ENCODE assay signal across 11 mouse cellular contexts in the genomic region with DNA sequence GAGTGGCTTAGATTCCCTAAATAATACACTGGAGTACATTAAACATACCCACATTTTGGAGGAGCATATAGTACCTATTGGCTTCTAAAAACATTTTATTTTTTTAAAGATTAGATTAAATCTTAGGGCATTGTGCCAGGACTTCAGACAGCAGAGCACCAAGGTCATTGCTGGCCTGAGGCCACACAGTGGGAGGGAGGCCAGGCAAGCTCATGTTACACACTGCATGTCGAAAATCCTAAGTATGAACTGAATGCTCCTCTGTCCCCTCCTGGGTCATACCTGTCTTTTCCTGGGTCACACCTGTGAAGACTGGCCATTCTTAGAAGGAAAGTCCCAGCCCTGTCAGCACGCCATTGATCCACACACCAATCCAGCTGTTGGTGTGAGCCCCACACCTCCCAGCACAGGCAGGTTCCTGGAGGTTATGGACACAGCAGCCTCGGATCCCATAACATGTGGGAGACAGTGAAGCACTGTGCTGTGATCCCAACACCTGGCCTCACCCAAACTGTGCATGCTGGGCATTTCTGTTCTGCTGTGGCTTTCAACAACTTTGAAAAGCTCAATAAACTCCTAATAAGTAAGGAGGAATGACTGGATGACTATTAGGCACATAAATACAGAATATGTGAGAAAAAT.
A peak's percentile ranks its signal among the peaks of the same experiment; 100 is the strongest.
DNase-seq lines count a peak whose midpoint lies in the region; ATAC-seq and TF ChIP-seq lines count a peak whose summit lies in the region.
"Had no signal": no experiment of that assay in that cellular context is flagged by ENCODE, and none has a peak within 500 bp of the region (broad histone marks: within the 10 kb centered on the region; RNA-seq: fewer than 3 reads in every experiment).

No protein-coding gene starts in this region.

- no peak for TF ChIP-seq CTCF in lung, embryonic 14.5 days (IDR thresholded peaks at IDR 0.05; ENCODE audit: low read depth)
- no peak for TF ChIP-seq CTCF in lung, postnatal 0 days (IDR thresholded peaks at IDR 0.05)

- H3K4me1 ChIP-seq in lung, embryonic 14.5 days (ENCODE audit: insufficient read depth): peaks cover 11% of the 10 kb centered on the region
- H3K4me1 ChIP-seq in lung, postnatal 0 days (ENCODE audit: insufficient read depth, low read depth, low read length): peaks cover 4% of the 10 kb centered on the region
- no peaks in the 10 kb centered on the region; the same call in 1 of the 2 replicates for H3K4me1 ChIP-seq in embryonic facial prominence, embryonic 11.5 days (ENCODE audit: control insufficient read depth, insufficient read depth, low read length)
- H3K4me1 ChIP-seq in stomach, embryonic 16.5 days (ENCODE audit: control insufficient read depth, insufficient read depth, low read length): peaks cover 13% of the 10 kb centered on the region

- no peaks in the 10 kb centered on the region for H3K27me3 ChIP-seq in lung, embryonic 14.5 days (ENCODE audit: insufficient read depth, low read length)
- H3K27me3 ChIP-seq in lung, postnatal 0 days (replicated peaks; ENCODE audit: insufficient read depth, low read length): no peaks in the 10 kb centered on the region
- no peaks in the 10 kb centered on the region for H3K27me3 ChIP-seq in embryonic facial prominence, embryonic 11.5 days (ENCODE audit: control insufficient read depth, insufficient read depth, low read length)
- no peaks in the 10 kb centered on the region for H3K27me3 ChIP-seq in stomach, embryonic 16.5 days (ENCODE audit: control insufficient read depth, insufficient read depth, low read length)
- H3K27me3 ChIP-seq: liver, embryonic 13.5 days; midbrain, embryonic 12.5 days had no signal

- H3K4me3 ChIP-seq in lung, embryonic 14.5 days (ENCODE audit: low read depth, low read length): no peak overlapping the region
- no peak overlapping the region for H3K4me3 ChIP-seq in lung, postnatal 0 days (ENCODE audit: low read depth, low read length)
- no peak overlapping the region for H3K4me3 ChIP-seq in embryonic facial prominence, embryonic 11.5 days (ENCODE audit: low read depth, low read length)
- H3K4me3 ChIP-seq in stomach, embryonic 16.5 days (replicated peaks; ENCODE audit: low read length): no peak overlapping the region
- H3K4me3 ChIP-seq: liver, embryonic 13.5 days; midbrain, embryonic 12.5 days had no signal

- no peak; the same call in 1 of the 2 replicates for ATAC-seq in lung, embryonic 14.5 days (ENCODE audit: insufficient read depth)
- no peak for ATAC-seq in lung, postnatal 0 days
- peak; percentile 64; the same call in 1 of the 2 replicates for ATAC-seq in embryonic facial prominence, embryonic 11.5 days (replicated peaks; ENCODE audit: insufficient number of reproducible peaks, low FRiP score, low TSS enrichment, low read depth)
- 0 out of 2 replicates have a peak, but pooled peaks have one; percentile 25 for ATAC-seq in stomach, embryonic 16.5 days (ENCODE audit: insufficient read depth, low FRiP score)

- WGBS in lung, embryonic 14.5 days: 27% methylated on average over 3 of the region's 3 CpGs
- WGBS in lung, postnatal 0 days: 49% methylated on average over 3 of the region's 3 CpGs
- WGBS in embryonic facial prominence, embryonic 11.5 days: 12% methylated on average over 3 of the region's 3 CpGs
- 30% methylated on average over 3 of the region's 3 CpGs for WGBS in stomach, embryonic 16.5 days

- H3K4me2 ChIP-seq in lung, embryonic 14.5 days: no peak overlapping the region
- H3K4me2 ChIP-seq in lung, postnatal 0 days (replicated peaks; ENCODE audit: low read depth, low read length): no peak overlapping the region
- H3K4me2 ChIP-seq in embryonic facial prominence, embryonic 11.5 days (ENCODE audit: low read depth, low read length): no peak overlapping the region
- H3K4me2 ChIP-seq in stomach, embryonic 16.5 days (ENCODE audit: low read depth, low read length): no peak overlapping the region
- H3K4me2 ChIP-seq: midbrain, embryonic 12.5 days had no signal

- H3K27ac ChIP-seq in lung, embryonic 14.5 days (ENCODE audit: low read depth): peak overlapping the region; percentile 63; the same call in 1 of the 2 replicates
- H3K27ac ChIP-seq in lung, postnatal 0 days (ENCODE audit: low read length): no peak overlapping the region
- H3K27ac ChIP-seq in embryonic facial prominence, embryonic 11.5 days (replicated peaks; ENCODE audit: low read depth, low read length): no peak overlapping the region
- peak overlapping the region; percentile 54; the same call in 1 of the 2 replicates for H3K27ac ChIP-seq in stomach, embryonic 16.5 days (ENCODE audit: low read length)
- H3K27ac ChIP-seq: liver, embryonic 13.5 days had no signal

- H3K36me3 ChIP-seq in lung, embryonic 14.5 days (ENCODE audit: insufficient read depth): no peaks in the 10 kb centered on the region
- no peaks in the 10 kb centered on the region for H3K36me3 ChIP-seq in lung, postnatal 0 days (ENCODE audit: insufficient read depth, low read length)
- H3K36me3 ChIP-seq in embryonic facial prominence, embryonic 11.5 days (replicated peaks; ENCODE audit: control insufficient read depth, insufficient read depth, low read depth, low read length): no peaks in the 10 kb centered on the region
- no peaks in the 10 kb centered on the region for H3K36me3 ChIP-seq in stomach, embryonic 16.5 days (ENCODE audit: control insufficient read depth, insufficient read depth, low read length)
- H3K36me3 ChIP-seq: liver, embryonic 13.5 days; midbrain, embryonic 12.5 days had no signal

- no peak for TF ChIP-seq EP300 in lung, postnatal 0 days (IDR thresholded peaks at IDR 0.05)

- intact Hi-C loops in left cerebral cortex, postnatal 10 days (cut with DNase I): no loop called here

- no peak overlapping the region for H3K9ac ChIP-seq in lung, embryonic 14.5 days
- H3K9ac ChIP-seq in lung, postnatal 0 days (replicated peaks; ENCODE audit: low read depth): no peak overlapping the region
- no peak overlapping the region for H3K9ac ChIP-seq in embryonic facial prominence, embryonic 11.5 days (replicated peaks; ENCODE audit: low read length)
- no peak overlapping the region; the same call in 1 of the 2 replicates for H3K9ac ChIP-seq in stomach, embryonic 16.5 days (ENCODE audit: low read length)
- H3K9ac ChIP-seq: liver, embryonic 13.5 days; midbrain, embryonic 12.5 days had no signal

- DNase-seq in lung, embryonic 14.5 days: peak; percentile 60
- DNase-seq in lung, postnatal 0 days (ENCODE audit: low spot score): no peak
- DNase-seq in embryonic facial prominence, embryonic 11.5 days (ENCODE audit: low spot score): no peak
- peak; percentile 65 for DNase-seq in kidney, adult 9 months
- no peak for DNase-seq in left cerebral cortex, postnatal 10 days (ENCODE audit: extremely low spot score in 1 of 2, low spot score in 2 of 2)
- no peak for DNase-seq in yolk sac, embryonic 10.5 days (ENCODE audit: low spot score)
- DNase-seq: liver, embryonic 13.5 days; right cerebral cortex, adult 18-20 months; thymus, postnatal 25 days had no signal

- no peaks in the 10 kb centered on the region for H3K9me3 ChIP-seq in lung, embryonic 14.5 days (ENCODE audit: low read depth, low read length)
- H3K9me3 ChIP-seq in lung, postnatal 0 days (ENCODE audit: low read length): no peaks in the 10 kb centered on the region
- H3K9me3 ChIP-seq in embryonic facial prominence, embryonic 11.5 days (replicated peaks; ENCODE audit: control insufficient read depth, low read length): no peaks in the 10 kb centered on the region
- no peaks in the 10 kb centered on the region for H3K9me3 ChIP-seq in stomach, embryonic 16.5 days (replicated peaks; ENCODE audit: control insufficient read depth, low read length)
- H3K9me3 ChIP-seq: liver, embryonic 13.5 days; midbrain, embryonic 12.5 days had no signal

Comparison
In these comparisons a context has a peak if more than half of its experiments do, and no peak if none do; other contexts are left out.
1. DNase-seq: peak in lung, embryonic 14.5 days (single experiment) and kidney, adult 9 months (single experiment); none in lung, postnatal 0 days (single experiment), embryonic facial prominence, embryonic 11.5 days (single experiment), left cerebral cortex, postnatal 10 days (0 of 2) and yolk sac, embryonic 10.5 days (single experiment).
2. H3K27ac ChIP-seq: peak in lung, embryonic 14.5 days (single experiment) and stomach, embryonic 16.5 days (single experiment); none in lung, postnatal 0 days (single experiment) and embryonic facial prominence, embryonic 11.5 days (single experiment).
3. ATAC-seq: peak in embryonic facial prominence, embryonic 11.5 days (single experiment) and stomach, embryonic 16.5 days (single experiment); none in lung, embryonic 14.5 days (single experiment) and lung, postnatal 0 days (single experiment).